Mouse (Mus musculus) intestine, embryonic 14.5 days (tissue): Measurements from ENCODE around the gene Pik3ap1. TPM values are rescaled to one million over a fixed set of nuclear protein-coding genes. Genes with fewer than 3 reads are reported as not detected.
A peak's percentile ranks its signal among the peaks of the same experiment; 100 is the strongest.

Experiments used
- ATAC-seq: fragments of 200-750 bp; cut with Nextera tagmentation; replicated peaks from 2 replicates; pipeline ENCODE4 v1.8.0; 2017; ENCODE audit warnings: low read depth, moderate number of reproducible peaks, moderate TSS enrichment, moderate library complexity; ENCODE audit not compliant: low FRiP score, low TSS enrichment
- DNase-seq: peaks from one replicate; pipeline ENCODE4 v3.0.0-alpha.2; 2018; ENCODE audit warnings: low spot score
- H3K27ac ChIP-seq: fragments of 300-500 bp; sonication (generic); 2 replicates; pipeline ENCODE4 v1.5.1; 2014; ENCODE audit warnings: low read depth, mild to moderate bottlenecking, control low read depth
- H3K27me3 ChIP-seq: fragments of 300-500 bp; sonication (generic); replicated peaks from 2 replicates; pipeline ENCODE4 v1.6.1; 2014; ENCODE audit warnings: low read length, control low read depth; ENCODE audit not compliant: control insufficient read depth, insufficient read depth
- H3K36me3 ChIP-seq: fragments of 300-500 bp; sonication (generic); 2 replicates; pipeline ENCODE4 v1.6.1; 2014; ENCODE audit warnings: low read length, control low read depth; ENCODE audit not compliant: control insufficient read depth, insufficient read depth
- H3K4me1 ChIP-seq: fragments of 300-500 bp; sonication (generic); replicated peaks from 2 replicates; pipeline ENCODE4 v1.6.1; 2014; ENCODE audit warnings: low read length, control low read depth, mixed read lengths; ENCODE audit not compliant: control insufficient read depth, insufficient read depth
- H3K4me2 ChIP-seq: fragments of 300-500 bp; sonication (generic); 2 replicates; pipeline ENCODE4 v1.6.1; 2014; ENCODE audit warnings: low read length
- H3K4me3 ChIP-seq: fragments of 300-500 bp; sonication (generic); 2 replicates; pipeline ENCODE4 v1.5.1; 2014; ENCODE audit warnings: low read depth, low read length, control low read depth, mixed read lengths
- H3K9ac ChIP-seq: fragments of 300-500 bp; sonication (generic); 2 replicates; pipeline ENCODE4 v1.6.1; 2014; ENCODE audit warnings: mild to moderate bottlenecking, low read length
- H3K9me3 ChIP-seq: fragments of 300-500 bp; sonication (generic); 2 replicates; pipeline ENCODE4 v1.6.1; 2016; ENCODE audit warnings: low read length, control low read depth; ENCODE audit not compliant: control insufficient read depth
- WGBS: fragments of 180-500 bp; shearing (Covaris S2); extraction: QIAGEN DNeasy Blood & Tissue Kit; methylation state at CpG from one replicate; pipeline ENCODE4 v1.1.7; 2014; 5-methylcytosine and 5-hydroxymethylcytosine counted together
- polyA plus RNA-seq: library from polyadenylated mRNA; unstranded; fragments of >200 nt; fragmentation: Nextera tagmentation; extraction: Ambion mirVana; gene quantifications from 2 replicates; pipeline ENCODE4 v1.2.1, GENCODE M21; 2014

The Pik3ap1 gene
- polyA plus RNA-seq, 1 experiment from 2014 or later = 6.9 TPM

DNA sequence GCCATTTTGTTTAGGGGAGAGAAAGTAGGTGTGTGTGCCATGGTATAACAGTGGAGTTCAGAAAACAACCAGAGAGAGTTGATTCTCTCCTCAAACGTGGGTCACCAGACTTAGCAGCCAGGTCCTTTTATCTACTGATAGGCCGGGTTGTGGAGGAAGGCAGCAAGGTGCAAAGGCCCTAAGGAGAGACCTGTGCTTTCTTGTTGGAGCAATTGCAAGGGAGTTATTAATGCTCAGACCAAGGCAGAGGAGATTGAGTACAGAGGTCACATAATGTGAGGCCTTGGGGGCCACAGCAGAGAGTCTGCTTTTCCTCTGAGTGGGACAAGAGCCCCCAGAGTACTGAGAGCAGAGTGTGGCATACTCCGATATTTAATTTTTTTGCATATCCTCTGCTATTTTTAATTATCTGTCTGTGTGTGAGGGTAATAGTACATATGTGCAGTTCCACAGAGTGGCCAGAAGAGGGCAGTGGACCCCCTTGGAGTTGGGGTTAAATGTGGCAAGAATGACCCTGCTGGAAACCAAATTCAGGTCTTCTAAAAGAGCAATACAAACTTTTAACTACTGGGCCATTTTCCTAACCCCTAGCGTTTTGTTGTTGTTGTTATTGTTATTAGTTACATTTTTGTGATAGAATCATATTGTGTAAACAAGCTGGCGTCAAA is 93.8 kb downstream of the Pik3ap1 start:
- ATAC-seq = no peak
- WGBS = 61% methylated on average over 5 of the region's 5 CpGs
- DNase-seq = no peak
- Histone ChIP-seq H3K27me3 (no peaks in the 10 kb centered on the region), H3K4me3 (no peak overlapping the region), H3K36me3 (no peaks in the 10 kb centered on the region), H3K4me2 (no peak overlapping the region), H3K9ac (no peak overlapping the region), H3K27ac (no peak overlapping the region), H3K9me3 (no peaks in the 10 kb centered on the region), H3K4me1 (no peaks in the 10 kb centered on the region)

DNA sequence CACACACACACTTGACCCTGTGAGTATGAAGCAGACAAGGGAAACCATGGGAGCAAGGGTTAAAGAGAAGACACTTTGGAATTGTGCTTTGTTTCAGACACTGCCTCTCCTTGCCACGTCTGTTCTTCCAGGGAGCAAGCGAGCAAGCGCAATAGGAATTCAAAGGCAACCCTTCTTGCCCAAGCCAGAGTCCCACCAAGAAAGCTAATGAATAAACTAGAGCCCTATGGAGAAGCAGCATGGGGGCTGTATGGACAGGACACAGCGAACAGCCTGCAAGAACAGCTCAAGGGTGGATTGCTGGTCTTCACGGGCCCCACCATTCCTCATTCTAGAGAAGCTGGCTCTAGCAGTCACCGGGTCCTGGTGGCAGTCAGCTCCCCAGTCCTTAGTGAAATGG is 96.3 kb downstream of the Pik3ap1 start:
- H3K27me3 ChIP-seq = no peaks in the 10 kb centered on the region
- no peak overlapping the region for H3K4me2 ChIP-seq
- no peak overlapping the region for H3K27ac ChIP-seq
- DNase-seq (no peak), ATAC-seq (no peak)
- peaks cover 2% of the 10 kb centered on the region; the same call in 1 of the 2 replicates for H3K4me1 ChIP-seq
- no peaks in the 10 kb centered on the region for H3K9me3 ChIP-seq
- no peak overlapping the region for H3K4me3 ChIP-seq
- no peaks in the 10 kb centered on the region for H3K36me3 ChIP-seq
- WGBS = 69% methylated on average over 6 of the region's 6 CpGs
- H3K9ac ChIP-seq = no peak overlapping the region

DNA sequence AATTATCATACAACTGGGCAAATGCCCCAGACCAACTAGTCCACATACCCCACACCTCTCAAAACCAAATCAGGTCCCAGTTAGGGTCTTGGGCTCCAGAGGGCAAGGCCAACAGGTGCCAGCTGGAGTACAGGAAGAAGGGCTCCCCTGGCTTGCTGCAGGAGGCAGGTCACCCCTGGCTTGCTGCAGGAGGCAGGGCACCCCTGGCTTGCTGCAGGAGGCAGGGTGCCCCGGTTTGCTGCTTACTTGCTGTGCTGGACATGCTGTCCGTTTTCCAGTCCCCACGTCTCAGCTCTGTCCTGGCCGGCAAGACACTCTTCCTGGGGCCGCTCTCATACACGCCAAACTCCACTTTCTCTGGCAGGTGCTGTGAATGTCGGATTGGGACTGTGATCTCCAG is 97.7 kb downstream of the Pik3ap1 start:
- no peaks in the 10 kb centered on the region for H3K27me3 ChIP-seq
- no peak overlapping the region for H3K9ac ChIP-seq
- peaks cover 5% of the 10 kb centered on the region; the same call in 1 of the 2 replicates for H3K4me1 ChIP-seq
- DNase-seq (no peak), ATAC-seq (no peak)
- H3K4me3 ChIP-seq = no peak overlapping the region
- H3K27ac ChIP-seq = no peak overlapping the region
- 86% methylated on average over 7 of the region's 7 CpGs for WGBS
- H3K36me3 ChIP-seq = no peaks in the 10 kb centered on the region
- no peak overlapping the region for H3K4me2 ChIP-seq
- no peaks in the 10 kb centered on the region for H3K9me3 ChIP-seq

DNA sequence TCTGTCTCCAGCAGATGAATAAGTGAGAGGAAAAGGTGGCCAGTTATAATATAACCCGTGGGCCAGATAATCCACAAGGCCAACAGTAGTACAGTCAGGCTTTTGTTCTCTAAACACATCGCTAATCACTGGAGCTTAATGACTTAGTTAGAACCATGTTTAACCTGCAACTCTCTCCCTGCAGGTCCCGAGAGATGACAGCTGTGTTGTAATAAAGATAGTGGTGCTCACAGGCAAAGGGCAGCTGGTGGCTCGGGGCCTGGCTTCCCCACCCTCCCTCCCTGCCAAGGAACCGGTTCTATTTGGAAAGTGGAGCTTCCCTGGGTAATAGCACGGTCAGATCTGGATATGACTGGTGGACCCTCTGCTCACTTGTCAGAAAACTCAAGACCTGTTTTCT is 100.4 kb downstream of the Pik3ap1 start:
- Histone ChIP-seq H3K4me3 (no peak overlapping the region), H3K27ac (no peak overlapping the region), H3K4me2 (no peak overlapping the region), H3K27me3 (no peaks in the 10 kb centered on the region), H3K9me3 (no peaks in the 10 kb centered on the region), H3K4me1 (peaks cover 5% of the 10 kb centered on the region; the same call in 1 of the 2 replicates), H3K36me3 (no peaks in the 10 kb centered on the region), H3K9ac (no peak overlapping the region)
- ATAC-seq = peak; percentile 45; the same call in 1 of the 2 replicates
- no peak for DNase-seq
- 22% methylated on average over 6 of the region's 6 CpGs for WGBS

DNA sequence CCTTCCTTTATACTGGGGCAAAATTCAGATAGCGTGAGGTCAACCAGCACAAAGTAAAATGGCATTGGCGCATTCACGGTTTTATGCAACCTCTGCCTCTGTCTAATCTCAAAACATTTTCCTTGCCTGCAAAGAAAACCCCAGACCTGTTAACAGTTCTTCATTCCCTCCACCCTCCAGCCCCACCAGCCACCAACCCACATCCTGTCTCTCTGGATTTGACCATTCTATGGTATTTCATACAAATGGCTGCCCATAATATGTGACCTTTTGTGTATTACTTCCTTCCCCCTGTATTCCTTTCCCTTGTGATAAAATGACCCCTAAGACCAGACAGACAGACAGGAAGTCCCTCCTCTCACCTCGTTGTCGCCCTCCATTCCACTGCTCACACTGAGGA is 102.2 kb downstream of the Pik3ap1 start:
- Histone ChIP-seq H3K36me3 (no peaks in the 10 kb centered on the region), H3K9ac (no peak overlapping the region), H3K9me3 (no peaks in the 10 kb centered on the region), H3K4me2 (no peak overlapping the region), H3K4me1 (peaks cover 5% of the 10 kb centered on the region; the same call in 1 of the 2 replicates), H3K27ac (no peak overlapping the region), H3K27me3 (no peaks in the 10 kb centered on the region), H3K4me3 (no peak overlapping the region)
- WGBS = 62% methylated on average over 5 of the region's 5 CpGs
- ATAC-seq (no peak), DNase-seq (no peak)

DNA sequence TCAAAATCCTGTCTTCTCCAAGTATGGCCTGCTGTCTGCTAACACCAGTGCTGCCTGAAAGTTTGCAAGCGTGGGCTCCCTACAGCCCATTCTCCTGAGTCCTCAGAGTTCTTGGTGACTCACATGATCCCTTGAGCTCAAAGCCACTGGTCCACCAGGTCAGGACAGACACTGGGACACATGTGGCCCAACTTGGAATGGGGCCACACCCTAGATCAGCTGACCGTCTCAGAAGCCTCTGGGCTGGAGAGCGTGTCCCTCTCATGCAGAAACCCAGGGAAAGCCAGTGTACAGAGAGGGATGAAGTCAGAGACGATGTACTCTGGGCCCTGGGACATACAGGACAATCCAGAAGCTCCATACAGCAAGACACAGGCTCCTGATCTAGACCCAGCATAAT is 102.7 kb downstream of the Pik3ap1 start:
- H3K4me1 ChIP-seq = peaks cover 5% of the 10 kb centered on the region; the same call in 1 of the 2 replicates
- H3K27ac ChIP-seq = no peak overlapping the region
- H3K36me3 ChIP-seq = no peaks in the 10 kb centered on the region
- H3K4me2 ChIP-seq = no peak overlapping the region
- no peak for ATAC-seq
- H3K9me3 ChIP-seq = no peaks in the 10 kb centered on the region
- no peak for DNase-seq
- no peak overlapping the region for H3K9ac ChIP-seq
- no peaks in the 10 kb centered on the region for H3K27me3 ChIP-seq
- 90% methylated on average over 4 of the region's 4 CpGs for WGBS
- no peak overlapping the region for H3K4me3 ChIP-seq

DNA sequence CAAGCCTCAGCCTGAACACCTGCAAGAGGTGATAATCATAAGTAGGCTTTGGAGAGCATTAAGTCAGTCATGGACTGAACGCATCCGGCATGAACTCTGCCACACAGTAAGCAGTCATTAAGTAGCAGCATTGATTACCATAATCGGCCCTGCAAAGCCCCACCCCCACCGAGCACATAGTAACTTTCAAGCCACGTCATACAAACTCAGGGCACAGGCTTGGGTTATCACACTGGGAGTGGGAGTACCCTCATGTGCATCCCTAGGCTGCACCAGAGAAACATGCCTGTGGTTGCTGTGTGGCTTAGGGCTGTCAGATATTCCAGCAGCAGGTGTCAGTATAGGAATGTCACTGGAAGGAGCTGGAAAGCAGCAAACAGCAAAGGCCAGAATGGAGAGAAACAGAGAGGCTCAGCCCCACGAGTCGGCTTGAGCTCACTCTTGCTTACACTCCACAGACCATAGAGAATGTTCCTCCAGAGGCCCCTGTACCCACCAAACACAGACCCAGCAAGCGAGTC is 105.1 kb downstream of the Pik3ap1 start:
- no peak for ATAC-seq
- WGBS = 70% methylated on average over 8 of the region's 8 CpGs
- H3K27me3 ChIP-seq = no peaks in the 10 kb centered on the region

DNA sequence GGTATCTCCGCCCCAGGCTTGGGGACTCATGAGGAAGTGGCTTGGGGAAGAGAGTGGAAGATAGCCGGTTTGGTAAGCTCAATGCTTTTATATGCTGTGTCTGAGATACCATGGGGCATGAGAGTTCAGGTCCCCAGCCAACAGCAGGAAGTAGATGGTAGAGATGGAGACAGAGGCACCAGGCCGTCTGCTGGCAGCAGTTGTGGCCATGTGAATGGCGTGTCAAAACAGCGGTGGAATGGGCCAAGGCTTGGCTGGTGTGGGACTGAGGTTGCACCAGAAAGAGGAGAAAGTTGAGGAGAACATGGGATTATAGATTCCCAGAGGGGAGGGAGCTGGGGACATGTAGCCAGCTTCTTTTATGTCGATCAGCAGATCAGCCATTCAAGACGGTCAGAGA is 106.3 kb downstream of the Pik3ap1 start:
- no peak overlapping the region for H3K4me3 ChIP-seq
- no peak overlapping the region for H3K4me2 ChIP-seq
- ATAC-seq (no peak), DNase-seq (no peak)
- no peak overlapping the region for H3K9ac ChIP-seq
- no peaks in the 10 kb centered on the region for H3K27me3 ChIP-seq
- WGBS = 81% methylated on average over 7 of the region's 7 CpGs
- H3K4me1 ChIP-seq = peaks cover 3% of the 10 kb centered on the region; the same call in 1 of the 2 replicates
- H3K27ac ChIP-seq = no peak overlapping the region
- H3K9me3 ChIP-seq = no peaks in the 10 kb centered on the region
- H3K36me3 ChIP-seq = no peaks in the 10 kb centered on the region

More for the DNA sequence above, 105.1 kb downstream of the Pik3ap1 start:
- Histone ChIP-seq H3K36me3 (no peaks in the 10 kb centered on the region), H3K4me2 (no peak overlapping the region), H3K9ac (no peak overlapping the region), H3K4me3 (no peak overlapping the region), H3K4me1 (peaks cover 5% of the 10 kb centered on the region; the same call in 1 of the 2 replicates), H3K9me3 (no peaks in the 10 kb centered on the region), H3K27ac (no peak overlapping the region)
- no peak for DNase-seq

DNA sequence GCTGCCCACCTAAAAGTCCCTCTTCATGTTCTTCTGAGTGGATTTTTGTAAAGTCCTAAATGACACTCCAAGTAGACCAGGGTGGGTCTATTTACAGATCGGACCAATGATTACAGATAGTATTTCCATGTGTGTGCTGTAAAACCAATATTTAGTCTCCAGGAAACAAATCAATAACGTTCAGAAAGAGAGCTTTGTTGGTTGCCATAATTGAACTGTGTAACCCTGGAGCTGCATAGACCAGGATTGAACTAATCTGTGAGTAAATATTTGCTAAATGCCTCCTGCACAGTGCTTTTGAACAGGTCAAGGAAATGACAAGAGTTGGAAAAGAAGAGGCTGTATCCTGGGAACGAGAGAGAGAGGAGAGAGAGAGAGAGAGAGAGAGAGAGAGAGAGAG is 109.3 kb downstream of the Pik3ap1 start:
- Histone ChIP-seq H3K36me3 (no peaks in the 10 kb centered on the region), H3K27me3 (no peaks in the 10 kb centered on the region), H3K4me1 (no peaks in the 10 kb centered on the region), H3K9me3 (no peaks in the 10 kb centered on the region), H3K9ac (no peak overlapping the region), H3K4me3 (no peak overlapping the region), H3K27ac (peak overlapping the region; percentile 14; the same call in 1 of the 2 replicates), H3K4me2 (peak overlapping the region; percentile 1; the same call in 1 of the 2 replicates)
- ATAC-seq (no peak; the same call in 1 of the 2 replicates), DNase-seq (no peak)
- WGBS = 61% methylated on average over 3 of the region's 3 CpGs
